Mouse (Mus musculus) B cell, adult 2 months (primary cell): Measurements from ENCODE around the gene Esd.
A peak's percentile ranks its signal among the peaks of the same experiment; 100 is the strongest.

Source experiments
- DNase-seq, 2 experiments: peaks; one replicate each; pipeline ENCODE4 v3.0.0; 2022

Gene Esd

DNA sequence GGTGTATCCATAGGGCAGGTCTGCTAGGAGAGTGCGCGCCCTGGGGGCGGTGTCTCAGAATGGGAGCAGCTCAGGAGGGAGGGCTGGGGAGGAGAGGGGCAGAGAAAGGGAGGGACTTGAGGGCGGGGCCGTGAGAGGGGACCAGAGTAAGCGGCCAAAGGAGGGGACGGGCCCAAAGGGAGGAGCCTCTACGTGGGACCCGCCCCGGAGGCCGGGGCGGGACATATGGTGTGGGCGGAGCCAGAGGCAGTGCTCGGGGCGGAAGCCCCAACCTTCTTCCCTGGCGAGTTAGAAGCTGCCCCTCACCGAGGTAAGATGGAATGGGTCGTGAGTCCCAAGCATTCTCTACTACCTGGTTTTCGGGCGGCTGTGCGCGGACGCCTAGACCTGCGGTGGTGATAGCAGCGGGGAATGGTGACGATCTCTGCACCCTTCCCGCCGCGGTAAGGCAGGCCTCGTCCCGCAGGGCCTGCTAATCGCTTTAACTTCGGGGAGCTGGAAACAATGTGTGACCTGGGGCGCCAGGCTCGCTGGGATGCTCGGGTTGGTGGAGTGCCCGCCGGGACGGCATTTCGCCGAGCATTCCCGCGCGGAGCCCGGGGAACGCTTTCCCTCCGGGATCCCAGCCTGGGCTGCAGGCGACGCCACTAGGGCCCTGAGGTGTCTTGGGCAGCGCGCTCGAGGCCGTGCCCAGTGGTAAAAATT lies at the start of gene Esd:
Gene Esd (plus strand): TSS at position 219 of the 705 bp plus-strand sequence.
- peak; percentile 97 for DNase-seq

- DNase-seq = no peak
Measured at GRCm38 (mm10) chr14:74684298-74684978, 47.7 kb upstream of the Esd start.

GRCm38 (mm10) chr14:74691963-74692362 lies 40.1 kb upstream of the Esd start:
- no peak for DNase-seq

GRCm38 (mm10) chr14:74696766-74697165 lies 35.3 kb upstream of the Esd start:
- no peak for DNase-seq

GRCm38 (mm10) chr14:74697432-74697831 lies 34.7 kb upstream of the Esd start:
- DNase-seq = no peak

- no peak for DNase-seq
Measured at GRCm38 (mm10) chr14:74699241-74699640, 32.9 kb upstream of the Esd start.

- DNase-seq = peak; percentile 6 to 15
Measured at GRCm38 (mm10) chr14:74703930-74704329, 28.2 kb upstream of the Esd start.

GRCm38 (mm10) chr14:74709054-74709453 lies 23.0 kb upstream of the Esd start:
- DNase-seq = peak; percentile 48 to 58

GRCm38 (mm10) chr14:74723541-74723940 lies 8.6 kb upstream of the Esd start:
- no peak for DNase-seq

DNA sequence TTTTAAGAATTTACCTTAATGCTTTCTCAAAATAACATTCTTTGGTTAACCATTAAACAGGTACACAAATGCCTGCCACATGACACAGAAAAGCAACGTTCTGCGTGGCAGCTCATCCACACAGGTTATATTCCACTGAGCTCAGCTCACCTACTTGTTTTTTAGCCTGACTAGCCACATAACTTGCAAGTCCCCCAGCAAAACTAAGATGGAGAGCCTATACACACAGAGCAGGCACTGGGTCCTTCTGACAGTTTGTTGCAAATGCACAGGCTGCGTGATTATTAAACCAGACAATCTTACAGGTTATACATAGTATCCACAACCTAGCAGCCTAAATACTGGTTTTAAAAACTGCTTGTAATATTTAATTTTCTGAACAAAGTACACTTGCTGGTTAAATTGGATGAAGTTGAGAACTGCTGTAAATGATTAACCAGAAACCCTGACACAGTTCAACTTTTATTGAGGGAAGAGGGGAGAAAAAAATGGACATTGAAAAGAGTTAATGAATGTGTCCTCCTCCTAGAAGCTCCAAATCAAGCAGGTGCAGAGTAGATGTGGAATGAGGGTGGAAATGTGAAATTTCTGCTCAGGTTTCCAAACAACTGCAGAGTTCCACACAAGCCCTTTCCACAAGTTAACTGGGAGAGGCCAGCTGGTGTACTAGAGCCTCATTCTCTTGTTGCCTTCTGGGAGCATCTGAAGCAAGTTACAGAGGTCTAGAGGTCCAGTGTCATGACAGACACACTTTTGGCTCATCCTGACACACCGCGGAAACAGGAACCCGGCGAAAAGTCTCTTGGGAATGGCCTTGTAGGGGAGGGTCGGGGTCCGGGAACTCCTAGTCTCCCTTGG lies 647 bp upstream of the Esd start:
- DNase-seq = no peak

GRCm38 (mm10) chr14:74733397-74733796 lies 1.3 kb downstream of the Esd start:
- no peak for DNase-seq

- DNase-seq = no peak
Measured at GRCm38 (mm10) chr14:74735471-74735870, 3.4 kb downstream of the Esd start.

DNA sequence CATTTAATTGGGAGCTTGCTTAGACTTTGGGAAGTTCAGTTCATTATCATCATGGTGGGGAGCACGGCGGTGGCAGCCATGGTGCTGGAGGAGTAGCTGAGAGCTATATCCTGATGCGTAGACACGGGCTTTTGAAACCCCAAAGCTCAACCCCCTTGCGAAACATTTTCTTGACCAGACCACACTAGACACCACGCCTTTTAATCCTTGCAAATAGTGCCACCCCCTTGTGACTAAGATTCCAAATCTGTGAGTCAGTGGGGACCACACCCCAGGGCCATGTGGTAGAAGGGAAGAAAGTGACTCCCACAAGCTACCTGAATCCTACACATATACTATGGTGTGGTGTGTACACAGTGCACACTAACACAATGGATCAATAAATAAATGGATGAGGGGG lies 4.8 kb downstream of the Esd start:
- no peak for DNase-seq

DNA sequence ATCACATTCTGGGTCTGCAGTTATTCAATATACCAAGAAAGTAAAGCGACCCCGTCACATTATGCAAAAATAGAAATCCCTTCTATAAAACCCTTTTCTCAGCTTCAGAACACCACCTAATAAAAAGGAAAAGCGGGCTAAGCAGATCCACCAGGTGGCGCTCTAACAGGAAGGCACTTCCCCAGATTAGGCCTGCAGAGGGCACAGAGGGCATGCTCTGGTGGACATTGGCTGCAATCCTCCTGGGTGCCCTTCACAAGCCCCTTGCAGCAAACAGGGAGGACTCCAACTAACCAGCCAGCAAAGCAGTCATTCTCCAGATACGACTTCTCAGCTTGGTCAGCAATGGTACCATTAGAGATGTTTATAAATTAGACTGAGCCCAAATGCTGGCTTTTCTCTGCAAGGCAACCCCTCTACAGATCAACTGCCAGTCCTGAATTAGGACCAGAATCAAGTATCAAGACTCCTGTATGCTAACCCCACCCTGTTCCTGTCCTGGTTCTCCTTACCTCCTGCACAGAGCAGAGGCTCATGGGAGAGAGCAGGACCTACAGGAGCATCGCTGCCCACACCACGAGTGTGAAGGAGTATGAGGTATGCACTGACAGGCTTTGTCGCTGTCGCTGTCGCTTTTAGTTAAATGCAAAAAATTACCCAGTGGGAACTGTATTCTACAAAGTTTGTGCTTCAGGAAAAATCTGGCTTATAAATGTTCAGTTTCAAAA lies 32.3 kb downstream of the Esd start:
- DNase-seq = peak; percentile 89 to 90

DNA sequence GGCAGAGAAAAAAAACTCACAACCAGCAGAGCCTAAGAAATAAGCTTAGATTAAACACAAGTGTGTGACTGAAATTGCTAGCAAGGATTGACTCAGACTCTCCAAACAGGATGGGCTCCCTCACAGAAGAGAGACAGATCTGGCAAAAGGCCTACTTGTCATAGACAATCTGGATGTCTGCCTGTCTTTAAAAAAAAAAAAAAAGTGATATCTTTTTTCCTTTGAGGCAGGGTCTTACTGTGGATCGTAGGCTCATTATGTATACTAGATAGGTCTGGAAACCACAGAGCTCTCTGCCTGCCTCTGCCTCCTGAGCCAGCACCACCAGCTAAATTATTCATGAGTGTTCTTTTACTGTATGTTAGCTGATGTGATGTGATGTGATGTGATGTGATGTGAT lies 35.8 kb downstream of the Esd start:
- no peak for DNase-seq

DNA sequence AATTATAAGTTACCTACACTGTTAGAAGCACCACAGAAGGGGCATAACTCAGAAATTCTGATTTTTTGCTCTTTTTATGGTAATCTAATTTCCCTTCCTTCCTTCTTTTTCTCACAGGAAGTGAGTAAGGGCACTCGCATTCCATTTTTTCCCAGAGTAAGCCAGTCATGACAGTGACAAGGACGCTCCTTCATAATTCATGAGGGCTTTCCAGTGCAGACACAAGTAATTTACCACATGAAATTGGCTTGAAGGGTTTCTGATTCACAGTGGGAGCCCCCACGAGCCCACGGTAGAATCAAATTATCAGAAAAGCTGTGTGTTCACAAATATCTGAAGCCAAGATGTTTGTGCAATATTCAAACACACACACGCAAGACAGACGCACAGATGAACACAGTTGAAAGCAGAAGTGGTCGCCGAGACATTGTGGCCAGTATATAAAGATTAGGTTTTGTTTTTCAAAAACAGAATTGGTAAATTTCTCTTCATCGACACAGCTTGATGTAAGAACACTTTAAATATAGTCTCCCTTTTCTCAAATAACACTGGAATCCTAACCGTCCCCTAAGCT lies 42.0 kb downstream of the Esd start:
- DNase-seq = no peak

DNA sequence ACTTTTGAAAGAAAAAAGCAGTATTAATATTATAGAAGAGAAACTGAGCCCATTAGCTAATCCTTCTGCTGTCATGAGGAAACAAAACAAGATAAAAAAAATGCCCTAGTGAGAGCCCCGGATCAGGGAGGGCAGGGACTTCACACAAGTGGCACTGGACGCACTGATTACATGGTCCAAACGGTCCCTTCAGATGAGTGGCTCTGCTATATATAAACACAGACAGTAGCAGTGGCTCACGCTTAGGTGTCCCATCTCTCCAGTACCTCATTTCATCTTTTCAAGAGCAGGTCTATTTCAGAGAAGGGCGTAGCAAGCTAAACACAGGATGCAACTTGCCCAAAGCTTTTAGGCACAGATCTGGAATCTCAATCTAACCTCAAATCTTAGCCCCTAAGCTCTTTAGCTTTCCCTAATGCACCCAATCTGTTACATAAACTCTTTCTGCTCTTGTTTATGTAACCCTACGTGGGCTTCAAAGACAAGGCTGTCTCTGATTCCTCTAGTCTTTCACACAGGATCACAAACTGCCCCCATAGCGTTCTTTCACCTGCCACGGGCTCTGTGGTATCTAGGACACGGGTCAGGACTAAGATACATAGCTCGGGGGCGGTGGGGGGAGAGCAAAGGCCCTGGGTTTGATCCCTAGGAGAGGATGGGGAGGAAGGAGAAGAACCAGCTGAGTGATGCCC lies 52.3 kb downstream of the Esd start:
- DNase-seq = no peak

DNA sequence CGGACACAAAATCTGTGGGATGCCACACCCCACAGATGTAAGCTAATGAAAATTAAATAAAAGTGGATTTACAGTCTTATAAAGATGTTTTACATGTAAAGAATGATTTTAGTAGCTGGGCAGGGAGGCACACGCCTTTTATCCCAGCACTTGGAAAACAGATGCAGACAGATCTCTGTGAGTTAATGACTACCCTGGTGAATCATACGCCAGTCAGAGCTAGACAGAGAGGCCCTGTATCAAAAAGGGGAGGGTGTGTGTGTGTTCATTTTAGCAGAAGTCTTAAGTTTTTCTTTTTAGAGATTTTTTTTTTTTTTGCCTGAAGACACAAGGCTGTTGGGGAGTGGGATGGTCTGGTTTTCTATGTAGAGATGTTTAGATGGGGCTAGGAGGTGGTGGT lies 55.6 kb downstream of the Esd start:
- no peak for DNase-seq

GRCm38 (mm10) chr14:74788766-74789165 lies 56.7 kb downstream of the Esd start:
- no peak for DNase-seq

DNA sequence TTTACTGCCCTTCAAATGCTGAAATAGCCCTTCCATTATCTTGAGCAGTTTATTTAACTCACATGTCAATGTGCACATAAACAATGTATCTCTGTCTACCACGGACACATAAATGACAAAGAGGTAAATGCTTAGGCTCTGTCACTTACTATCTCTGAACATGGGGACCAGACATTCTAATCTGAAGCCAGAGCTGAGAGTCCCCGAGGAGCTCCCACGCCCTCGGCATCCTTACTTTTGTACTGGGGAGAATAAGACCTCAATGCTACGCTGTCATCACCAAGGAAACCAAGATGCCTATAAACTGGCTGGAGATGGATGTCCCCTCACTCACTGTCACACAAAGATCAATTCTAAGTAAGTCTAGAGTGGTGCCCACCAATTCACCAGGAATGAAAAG lies 58.4 kb downstream of the Esd start:
- DNase-seq = no peak

DNA sequence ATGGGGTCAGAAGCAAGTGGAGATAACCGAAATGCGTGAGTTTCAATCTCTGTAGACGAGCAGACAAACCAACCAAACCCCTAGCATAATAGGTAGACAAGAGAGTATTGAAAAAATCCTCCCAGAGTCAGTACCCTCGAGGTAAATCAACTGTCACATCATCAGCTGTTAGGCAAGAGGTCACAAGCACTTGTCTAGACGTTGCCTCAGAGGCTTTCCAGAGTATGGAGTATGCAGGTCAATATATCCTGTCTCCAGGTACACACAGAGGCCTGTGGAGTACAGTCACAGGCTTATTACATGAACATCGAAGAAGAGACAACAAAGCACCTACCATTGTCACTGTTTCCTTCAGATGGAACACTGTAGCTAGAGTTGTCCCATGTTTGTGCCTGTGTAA lies 60.7 kb downstream of the Esd start:
- DNase-seq = no peak

GRCm38 (mm10) chr14:74794931-74795330 lies 62.8 kb downstream of the Esd start:
- no peak for DNase-seq
